Mouse (Mus musculus) ovary, postnatal 36 days (tissue): ENCODE measurements around the gene Map10.
A peak's percentile ranks its signal among the peaks of the same experiment; 100 is the strongest.

Experiments
- DNase-seq: peaks from one replicate; pipeline ENCODE4 v3.0.0; 2022; ENCODE audit warnings: low spot score, mixed read lengths

Gene Map10

DNA sequence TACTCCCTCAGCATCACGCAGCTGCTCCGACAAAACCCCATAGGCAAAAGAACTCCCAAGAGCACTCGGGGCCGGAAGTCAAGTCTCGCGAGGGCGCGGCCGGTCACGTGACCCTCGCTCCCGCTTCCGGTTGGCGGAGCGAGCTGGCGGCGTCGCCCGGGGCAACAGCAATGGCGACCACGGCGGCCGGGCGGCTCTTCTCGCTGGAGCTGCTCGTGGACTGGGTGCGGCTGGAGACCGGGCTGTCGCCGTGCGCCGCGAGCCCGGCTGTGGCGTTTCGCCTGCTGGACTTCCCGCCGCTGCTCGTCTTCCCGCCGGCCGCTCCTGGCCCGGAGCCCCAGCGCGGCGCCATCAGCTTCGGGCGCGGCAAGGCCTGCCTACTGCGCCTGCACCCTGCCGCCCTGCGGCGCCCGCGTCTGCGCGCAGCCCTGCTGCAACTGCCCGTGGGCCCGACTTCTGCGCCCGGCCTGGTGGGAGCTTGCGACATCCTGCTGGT lies at the start of gene Map10:
Map10 (plus strand) TSS at position 119 of the 496 bp plus-strand sequence.
- DNase-seq = peak; percentile 87

DNA sequence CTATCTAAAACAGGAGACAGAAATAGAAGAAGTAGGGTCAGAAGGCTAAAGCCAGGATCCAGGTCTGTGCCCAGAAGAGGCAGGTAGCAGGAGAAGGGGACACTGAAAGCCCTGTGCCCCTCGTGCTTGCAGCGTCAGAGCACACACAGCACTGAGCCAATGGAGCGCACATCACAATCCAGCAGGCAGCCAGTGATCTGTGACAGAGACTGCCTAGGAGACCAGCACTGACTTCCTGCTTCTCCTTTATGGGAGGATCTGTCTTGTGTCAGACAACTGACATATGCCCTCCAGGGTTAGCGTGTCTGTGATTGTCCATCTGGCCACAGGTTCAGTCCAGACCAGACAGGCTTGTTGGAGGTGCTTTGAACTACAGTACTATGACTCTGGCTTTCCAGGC lies 49.3 kb upstream of the Map10 start:
- DNase-seq = no peak

DNA sequence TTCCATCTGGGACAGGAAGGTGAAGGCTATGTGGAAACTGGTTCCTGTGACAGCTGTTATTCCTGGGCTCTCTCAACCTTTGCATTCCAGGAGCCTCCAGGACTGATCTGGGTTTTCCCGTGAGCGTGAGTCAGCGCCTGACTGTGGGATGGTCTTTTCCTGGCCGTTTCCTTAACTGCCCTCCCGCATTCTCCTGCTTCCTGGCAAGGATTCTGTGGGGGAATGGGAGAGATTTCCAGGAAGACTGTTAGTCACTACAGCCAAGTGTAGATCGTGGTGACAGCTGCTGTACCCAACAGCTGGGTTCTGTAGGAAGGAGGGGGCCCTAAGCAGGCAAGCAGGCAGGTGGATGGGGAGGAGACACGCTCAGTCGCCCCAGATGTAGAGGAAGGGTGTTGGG lies 45.3 kb upstream of the Map10 start:
- no peak for DNase-seq

DNA sequence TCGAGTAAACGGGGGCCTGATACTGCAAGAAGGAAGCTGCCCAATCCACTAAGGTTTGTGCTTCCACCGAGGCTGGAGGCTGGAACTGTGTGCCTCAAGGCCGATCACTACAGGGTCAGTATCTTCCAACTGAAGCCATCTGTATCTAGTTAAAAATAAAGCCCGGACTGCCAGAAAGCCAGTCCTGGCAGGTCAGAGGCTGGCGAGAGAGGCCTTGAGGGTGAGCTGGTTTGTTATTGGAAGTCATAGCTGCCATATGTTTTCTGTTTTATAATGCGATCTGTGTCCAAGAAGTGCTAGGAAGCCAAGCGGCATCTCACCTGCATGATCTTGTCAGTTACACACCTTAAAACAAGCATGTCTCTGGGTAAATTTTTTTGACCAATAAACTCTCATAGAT lies 43.2 kb upstream of the Map10 start:
- no peak for DNase-seq

DNA sequence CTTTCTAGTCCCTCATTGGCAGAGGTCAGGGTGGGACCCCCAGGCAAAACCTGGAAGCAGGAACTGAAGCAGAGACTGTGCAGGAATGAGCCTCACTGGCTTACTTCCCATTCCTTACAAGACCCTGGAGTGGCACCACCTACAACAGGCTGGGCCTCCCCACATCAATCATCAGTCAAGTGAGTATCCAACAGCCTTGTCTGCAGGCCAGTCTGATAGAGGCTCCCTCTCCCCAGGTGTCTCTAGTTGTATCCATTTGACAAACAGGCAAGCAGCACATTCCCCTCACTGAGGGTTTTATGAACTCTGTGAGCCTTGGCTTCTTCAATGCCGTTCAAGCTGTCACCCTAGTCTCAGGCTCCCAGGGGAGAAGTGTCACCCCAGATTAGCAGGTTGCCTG lies 40.8 kb upstream of the Map10 start:
- no peak for DNase-seq

DNA sequence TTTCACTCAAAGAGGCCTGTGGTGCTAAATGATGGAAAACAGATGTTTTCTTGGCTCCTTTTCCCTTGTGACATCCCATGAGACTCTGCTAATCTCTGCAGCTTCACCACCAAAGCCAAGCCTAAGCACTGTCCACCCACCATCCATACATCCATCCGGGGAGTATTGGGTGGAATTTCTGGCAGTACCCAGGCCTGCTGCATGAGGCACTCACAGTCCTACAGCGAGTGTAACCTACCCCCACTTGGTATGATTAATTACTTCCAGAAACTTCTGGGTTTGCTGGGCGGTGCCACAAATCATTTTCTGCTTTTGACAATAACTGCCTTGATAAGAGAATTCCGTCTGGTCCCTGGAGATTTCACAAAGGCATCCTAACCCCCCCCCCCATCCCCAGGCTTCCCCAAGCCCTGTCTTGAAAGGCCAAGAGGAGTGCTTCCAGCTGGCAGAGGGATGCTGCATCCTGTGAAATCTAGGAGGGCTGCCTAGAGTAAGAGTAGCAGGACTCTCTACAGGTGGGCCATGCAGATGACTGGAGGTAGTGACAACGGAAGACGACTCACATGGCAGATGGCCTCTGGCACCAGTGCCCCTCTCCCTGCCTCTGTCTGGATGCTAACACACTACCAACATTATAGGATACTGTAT lies 31.1 kb upstream of the Map10 start:
- no peak for DNase-seq

DNA sequence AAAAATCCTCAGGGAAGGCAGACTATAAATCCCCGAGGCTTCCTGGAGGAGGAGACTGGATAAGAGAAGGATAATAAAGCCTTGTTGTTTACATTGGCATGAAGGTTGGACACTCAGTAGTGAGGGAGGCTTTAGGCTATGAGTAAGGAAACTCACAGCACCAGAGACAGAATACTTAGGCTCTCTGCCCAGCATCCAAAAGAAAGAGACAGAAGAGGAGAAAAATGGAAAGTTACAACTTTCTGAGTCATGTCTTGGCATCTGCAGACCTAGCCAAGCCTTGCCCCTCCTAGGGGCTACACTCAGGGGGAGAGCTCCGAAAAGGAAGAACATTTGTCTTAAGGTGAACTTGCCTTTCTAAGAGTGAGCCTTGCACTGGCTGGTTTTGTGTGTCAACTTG lies 30.0 kb upstream of the Map10 start:
- DNase-seq = no peak

DNA sequence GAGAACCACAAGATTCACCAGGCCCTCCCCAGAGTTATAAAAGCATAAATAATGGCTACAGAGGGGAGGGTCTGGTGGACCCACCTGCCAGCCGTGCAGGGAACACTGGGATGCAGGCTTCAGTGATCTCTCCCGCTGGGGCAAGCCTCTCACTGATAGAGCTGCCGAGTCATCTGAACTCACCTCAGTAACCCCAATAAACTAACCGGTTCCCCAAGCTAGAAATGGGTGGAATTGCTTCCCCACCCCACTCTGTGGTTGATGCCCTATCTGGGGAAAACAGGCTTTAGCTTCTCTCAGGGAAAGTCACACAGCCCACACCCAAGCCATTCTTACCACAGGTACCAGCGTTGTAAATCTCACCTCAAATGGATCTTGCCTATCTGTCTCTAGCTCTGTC lies 28.9 kb upstream of the Map10 start:
- no peak for DNase-seq

DNA sequence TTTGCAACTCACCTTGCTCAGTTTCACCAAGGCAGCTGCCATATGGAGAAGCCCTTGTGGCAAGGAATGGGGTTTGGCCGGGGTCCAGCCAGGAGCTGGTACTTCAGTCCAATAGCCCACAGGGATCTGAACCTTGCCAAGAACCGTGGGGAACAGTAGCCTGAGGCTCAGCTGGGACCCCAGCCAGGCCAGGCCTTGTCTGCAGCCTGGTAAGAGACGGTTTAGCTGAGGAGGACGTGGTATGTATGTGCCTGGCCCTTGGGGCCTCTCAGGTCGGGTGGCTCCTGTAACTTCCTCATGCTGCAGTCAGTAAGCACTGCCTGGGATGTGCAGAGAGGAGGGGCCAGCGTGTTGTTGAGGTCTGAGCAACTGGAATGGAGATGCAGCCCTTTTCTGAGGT lies 27.8 kb upstream of the Map10 start:
- DNase-seq = no peak

DNA sequence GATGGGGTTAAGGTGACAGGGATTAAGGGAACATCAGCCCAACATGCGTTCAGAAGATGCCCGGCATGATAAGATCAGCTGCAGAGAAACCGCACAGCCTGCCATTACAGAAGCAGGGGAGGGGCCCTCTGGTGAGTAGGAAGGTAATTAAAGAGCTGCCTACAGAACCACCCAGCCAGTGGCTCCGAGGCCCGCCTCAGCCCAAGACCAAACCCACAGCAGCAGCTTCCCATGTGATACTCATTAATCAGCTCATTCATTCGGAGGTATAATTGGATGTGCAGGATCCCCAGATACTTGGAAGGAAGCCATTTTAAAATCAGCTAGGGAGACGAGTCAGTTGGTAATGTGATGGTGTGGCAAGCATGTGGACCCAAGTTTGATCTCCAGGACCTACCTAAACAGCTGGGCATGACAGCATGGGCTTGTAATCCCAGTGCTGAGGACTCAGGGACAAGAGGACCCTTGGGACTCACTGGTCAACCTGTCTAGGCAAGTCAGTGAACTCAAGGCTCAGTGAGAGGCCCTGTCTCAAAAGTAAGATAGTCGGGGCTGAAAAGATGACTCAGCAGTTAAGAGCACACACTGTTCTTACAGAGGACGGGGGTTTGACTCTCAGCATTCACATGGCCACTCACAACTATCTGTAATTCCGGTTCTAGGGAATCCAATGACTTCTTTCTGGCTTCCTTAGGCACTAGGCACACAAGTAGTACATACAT lies 23.7 kb upstream of the Map10 start:
- no peak for DNase-seq

DNA sequence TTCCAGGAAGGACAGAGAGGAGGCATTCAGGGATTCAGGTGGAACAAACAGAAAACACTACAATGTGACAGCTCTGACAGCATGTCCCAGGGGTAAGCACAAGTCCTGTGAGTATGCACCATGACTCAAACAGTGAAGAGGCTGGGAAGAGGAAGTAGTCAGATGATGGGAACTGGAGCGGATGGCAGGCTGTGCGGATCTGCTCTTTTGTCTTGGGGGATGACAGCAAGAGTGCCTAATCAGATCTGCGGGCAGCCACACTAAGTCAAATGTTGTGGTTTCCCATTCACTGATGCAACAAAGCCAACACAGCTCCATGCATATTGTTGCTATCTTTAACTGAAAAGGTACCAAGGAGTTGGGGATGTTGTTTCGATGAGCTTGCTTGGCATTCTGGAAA lies 20.2 kb upstream of the Map10 start:
- DNase-seq = no peak

DNA sequence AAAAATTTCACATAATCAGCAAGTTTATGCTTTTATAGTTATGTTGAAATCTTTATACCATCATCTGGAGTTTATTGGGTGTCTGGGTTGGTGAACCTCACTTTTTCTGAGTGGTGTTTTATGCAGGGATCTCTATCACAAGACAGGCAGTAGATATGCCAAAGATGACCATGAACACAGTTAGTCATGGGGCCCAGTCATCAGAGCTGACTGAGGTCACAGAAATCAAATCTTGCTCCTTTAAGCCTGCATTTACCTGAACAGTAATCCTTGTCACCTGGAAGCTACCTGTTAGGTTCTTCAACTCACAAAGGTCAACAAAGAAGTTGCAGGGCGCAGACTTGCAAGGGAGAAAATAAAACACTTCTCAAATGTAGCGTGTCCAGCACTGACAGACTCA lies 14.8 kb upstream of the Map10 start:
- no peak for DNase-seq

DNA sequence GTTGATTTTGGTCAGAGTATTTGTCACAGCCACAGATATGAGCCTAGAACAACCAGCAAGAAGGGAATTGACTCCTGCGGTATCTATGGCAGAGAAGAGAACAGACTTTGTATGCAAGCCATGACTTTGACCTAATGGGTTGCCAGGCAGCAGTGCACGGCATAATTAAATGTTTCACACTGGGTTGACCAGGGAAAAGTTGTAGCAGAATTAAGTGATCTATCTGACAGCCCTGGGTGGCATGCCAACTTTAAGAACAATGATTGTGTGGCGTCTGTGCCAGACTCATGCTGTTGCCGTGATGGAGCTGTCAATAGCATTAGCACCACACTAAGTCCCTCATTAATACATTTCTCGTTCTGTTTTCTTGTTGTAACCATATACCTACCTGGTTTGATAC lies 11.1 kb upstream of the Map10 start:
- no peak for DNase-seq

DNA sequence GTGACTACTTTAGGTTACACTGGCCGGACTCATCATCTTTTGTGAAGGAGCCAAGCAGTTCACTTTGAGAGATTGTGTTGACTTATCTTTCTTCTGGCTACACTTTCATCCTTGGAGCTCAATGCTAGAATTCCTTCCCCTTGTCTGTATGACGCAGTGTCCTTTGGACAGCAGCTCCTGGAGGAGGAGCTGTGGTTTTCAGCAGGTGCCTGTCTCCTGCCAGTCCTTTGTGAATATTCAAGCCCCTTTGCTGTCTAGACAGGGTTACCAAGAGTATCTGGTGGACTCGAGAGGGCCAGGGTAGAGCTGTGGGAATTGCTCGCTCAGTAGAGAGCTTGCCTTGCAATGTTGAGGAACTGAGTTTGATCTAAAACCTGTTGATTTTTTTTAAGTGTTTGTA lies 10.7 kb upstream of the Map10 start:
- DNase-seq = no peak

DNA sequence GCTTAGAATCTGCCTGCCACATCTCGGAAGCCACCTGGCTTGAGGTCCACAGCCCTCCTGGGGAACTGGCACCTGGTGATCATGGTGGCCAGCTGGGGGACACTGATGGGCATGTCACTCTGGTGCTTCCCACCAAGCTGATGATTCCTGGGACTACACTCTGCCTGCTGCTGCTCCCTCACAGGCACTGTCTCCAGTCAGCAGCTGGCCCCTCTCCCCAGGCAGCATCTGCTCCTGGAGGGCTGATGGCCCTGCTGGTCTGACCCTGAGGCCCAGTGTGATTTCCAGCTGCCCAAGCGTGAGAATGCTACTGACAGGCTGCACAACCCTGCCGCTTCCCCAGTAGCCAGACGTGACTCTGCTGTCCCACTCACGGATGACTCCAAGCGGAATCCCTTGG lies 9.2 kb upstream of the Map10 start:
- DNase-seq = no peak

DNA sequence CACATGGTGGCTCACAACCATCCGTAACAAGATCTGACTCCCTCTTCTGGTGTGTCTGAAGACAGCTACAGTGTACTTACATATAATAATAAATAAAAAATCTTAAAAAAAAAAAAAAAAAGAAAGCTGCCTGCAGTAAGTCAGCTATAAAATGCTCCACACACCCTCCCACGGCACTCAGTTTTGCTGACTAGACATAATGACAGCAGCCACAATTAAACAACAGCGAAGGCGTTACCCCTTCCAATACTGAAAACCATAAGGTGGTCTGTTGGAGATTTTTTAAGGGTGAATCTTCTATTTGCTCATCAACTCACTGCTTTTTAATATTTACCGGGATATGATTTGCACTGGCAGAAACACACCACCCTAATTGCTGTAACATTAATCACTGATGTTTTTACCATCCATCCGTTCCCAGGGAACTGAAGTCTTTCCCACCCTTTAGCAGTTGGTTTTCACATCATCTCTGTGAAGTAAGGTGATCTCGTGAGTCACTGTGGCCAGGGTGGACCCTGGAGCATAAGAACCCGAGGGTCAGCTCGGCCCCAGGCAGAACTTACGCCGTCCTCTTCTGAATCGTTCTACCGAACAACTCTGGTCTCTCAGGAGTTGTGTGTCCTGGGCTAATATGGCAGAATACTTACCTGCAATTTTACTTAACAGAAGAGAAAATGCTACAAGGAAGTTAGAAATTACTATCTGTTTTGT lies 7.5 kb upstream of the Map10 start:
- DNase-seq = no peak

DNA sequence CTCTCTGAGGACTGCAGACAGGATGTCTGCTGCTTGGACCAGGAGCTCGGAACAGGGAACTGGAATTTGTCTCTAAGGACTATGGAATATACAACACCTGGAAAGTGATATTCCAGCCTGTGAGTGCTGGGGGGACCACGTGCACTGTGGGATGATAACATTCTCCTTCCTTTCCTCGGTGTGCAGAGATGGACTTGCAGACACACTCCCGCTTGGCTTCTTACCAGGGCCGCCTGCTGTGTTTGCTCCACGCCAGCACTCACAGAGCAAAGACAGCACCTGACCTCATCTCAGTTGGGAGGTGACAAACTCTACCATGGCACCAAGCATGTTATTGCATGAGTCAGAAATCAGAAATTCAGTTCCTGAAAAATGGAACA lies 7.0 kb upstream of the Map10 start:
- no peak for DNase-seq

DNA sequence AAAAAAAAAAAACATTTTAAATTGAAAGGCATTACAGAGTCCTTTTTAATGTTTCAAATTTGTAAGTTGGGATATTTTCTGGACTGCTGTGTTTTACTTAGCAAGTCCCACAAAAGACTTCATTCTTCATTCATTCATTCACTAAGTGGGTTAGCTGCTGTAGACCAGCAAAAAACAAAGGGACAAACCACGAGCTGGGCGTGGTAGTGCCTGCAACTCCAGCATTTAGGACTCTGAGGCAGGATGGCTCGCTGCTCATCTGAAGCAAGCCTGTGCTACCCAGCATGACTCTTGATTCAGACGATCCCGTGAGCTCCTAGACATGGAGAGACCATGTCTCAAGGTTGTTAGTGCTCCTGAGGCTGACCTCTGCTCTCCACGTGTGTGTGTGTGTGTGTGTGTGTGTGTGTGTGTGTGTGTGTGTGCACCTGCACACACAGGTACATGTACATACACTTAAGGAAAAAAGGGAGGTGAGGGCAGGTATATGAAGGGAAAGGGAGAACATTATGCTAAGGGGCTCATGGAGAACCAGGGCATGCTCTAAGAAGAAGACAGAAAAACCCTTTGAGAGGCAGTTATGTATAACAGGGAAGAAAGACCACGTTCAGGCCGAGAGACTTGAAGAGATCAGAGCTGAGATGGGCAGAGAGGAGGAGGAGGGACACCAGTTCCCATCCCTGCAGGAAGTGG lies 4.3 kb upstream of the Map10 start:
- DNase-seq = no peak

DNA sequence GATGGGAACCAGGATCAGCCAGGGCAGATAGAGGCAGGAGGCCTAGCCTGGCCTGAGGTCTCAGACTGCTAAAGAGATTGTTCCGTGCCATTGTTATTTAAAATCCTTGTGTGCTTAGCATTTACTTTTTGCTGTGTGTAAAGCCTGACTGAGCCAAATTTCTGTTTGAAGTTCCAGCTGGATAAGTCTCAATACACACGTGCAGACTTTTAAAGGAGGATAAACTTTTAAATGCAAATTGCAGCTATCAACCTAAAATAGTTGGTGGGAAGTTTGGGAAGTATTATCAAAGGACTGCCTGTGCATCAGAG lies 3.8 kb upstream of the Map10 start:
- no peak for DNase-seq

DNA sequence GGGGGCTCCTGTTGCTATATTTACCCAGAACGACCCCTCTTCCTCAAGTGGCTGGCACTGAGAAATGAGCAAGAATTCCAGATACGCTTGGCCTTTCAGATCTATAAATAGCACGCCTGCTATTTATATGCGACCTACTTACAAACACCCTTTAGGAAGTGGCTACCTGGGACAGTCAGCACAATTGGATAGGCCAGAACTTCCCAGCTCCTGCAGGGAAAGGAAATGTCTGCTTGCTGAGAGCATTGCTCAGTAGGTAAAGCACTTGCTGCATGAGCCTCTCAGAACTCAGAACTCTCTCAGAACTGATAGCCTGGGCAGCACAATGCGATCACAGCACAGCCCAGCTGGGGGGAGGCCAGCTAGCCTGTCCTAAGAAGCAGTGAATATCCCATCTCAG lies 3.4 kb upstream of the Map10 start:
- no peak for DNase-seq

DNA sequence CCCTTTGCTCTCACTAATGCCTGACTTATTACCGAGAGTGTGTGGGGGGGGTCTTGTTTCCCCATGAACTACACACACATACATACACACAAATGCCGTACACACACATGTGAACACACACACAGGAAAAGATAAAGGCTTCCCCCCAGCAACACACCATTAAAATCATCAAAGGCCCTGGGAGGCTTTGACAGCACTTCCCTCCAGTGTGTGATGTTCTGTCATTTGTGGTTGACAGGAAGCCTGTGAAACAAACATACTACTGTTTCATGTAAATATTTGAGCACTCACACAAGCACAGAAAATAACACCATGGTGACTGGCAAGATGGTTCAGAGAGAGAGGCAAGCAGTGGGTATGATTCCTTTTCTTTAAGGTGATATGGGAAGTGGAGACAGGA lies 2.4 kb upstream of the Map10 start:
- no peak for DNase-seq

DNA sequence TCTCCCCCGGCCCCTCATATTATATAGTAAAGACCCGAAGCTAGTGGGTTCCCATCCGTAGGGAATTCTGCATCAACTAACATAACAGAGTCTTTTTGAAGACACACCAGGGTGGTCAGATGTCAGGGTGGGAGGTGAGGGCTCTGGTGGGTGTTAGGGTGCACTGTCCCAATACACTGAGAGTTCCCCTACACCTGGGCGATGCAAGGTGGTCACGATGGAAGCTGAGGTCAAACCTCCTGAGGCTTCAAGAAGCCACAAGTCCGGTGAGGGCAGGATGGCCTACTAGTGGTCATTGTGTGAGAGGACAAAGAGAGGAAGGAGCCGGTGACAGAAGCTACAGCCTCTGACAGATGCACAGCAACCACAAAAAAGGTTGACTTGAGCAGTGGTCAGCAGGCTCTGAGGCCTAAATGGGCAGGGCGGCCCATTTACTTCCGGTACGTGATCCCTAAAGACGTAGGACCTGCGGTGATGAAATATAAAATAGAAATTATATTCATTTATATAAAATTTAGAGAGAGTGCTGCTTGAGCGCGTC lies 389 bp upstream of the Map10 start:
- DNase-seq = no peak

DNA sequence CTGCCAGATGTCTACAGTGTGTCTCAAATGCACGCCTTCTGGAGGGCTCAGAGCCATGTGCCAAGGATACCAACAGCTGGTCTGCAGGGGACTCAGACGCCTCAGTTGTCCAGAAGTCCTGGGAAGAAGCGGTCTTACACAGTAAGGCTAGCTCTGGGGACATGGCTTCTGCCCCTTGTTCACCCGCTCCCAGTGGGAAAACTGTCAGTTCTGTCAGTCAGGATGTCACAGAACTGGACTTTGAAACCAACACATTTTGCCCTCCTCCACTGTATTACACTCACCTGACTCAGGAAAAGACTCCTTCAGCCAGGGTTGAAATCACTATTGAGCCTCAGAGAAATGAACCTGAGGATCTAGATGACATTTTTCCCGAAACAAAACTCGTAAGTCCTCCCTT lies 802 bp downstream of the Map10 start:
- no peak for DNase-seq
